Mouse (Mus musculus) hindbrain, postnatal 0 days (tissue): ENCODE measurements around the gene Ren1. TPM values are rescaled to one million over a fixed set of nuclear protein-coding genes. Genes with fewer than 3 reads are reported as not detected.

Experiments used
- ATAC-seq: fragments of 200-750 bp; cut with Nextera tagmentation; 2 replicates; pipeline ENCODE4 v1.8.0; 2017; ENCODE audit warnings: mild to moderate bottlenecking, moderate TSS enrichment, moderate library complexity
- DNase-seq: peaks from one replicate; pipeline ENCODE4 v3.0.0-alpha.2; 2015; ENCODE audit warnings: low spot score
- H3K27ac ChIP-seq: fragments of 300-500 bp; sonication (generic); 2 replicates; pipeline ENCODE4 v1.5.1; 2014; ENCODE audit warnings: mild to moderate bottlenecking
- H3K27me3 ChIP-seq: fragments of 300-500 bp; sonication (generic); 2 replicates; pipeline ENCODE4 v1.6.1; 2014; ENCODE audit warnings: low read length, mixed read lengths; ENCODE audit not compliant: insufficient read depth
- H3K36me3 ChIP-seq: fragments of 300-500 bp; sonication (generic); 2 replicates; pipeline ENCODE4 v1.6.1; 2014; ENCODE audit warnings: low read length, mixed read lengths; ENCODE audit not compliant: insufficient read depth
- H3K4me1 ChIP-seq: fragments of 300-500 bp; sonication (generic); 2 replicates; pipeline ENCODE4 v1.6.1; 2014; ENCODE audit warnings: antibody characterized with exemption, low read length, mixed read lengths; ENCODE audit not compliant: insufficient read depth
- H3K4me2 ChIP-seq: fragments of 300-500 bp; sonication (generic); 2 replicates; pipeline ENCODE4 v1.6.1; 2014; ENCODE audit warnings: low read depth, mild to moderate bottlenecking, low read length, moderate library complexity, mixed read lengths
- H3K4me3 ChIP-seq: fragments of 300-500 bp; sonication (generic); 2 replicates; pipeline ENCODE4 v1.5.1; 2014; ENCODE audit warnings: low read length
- H3K9ac ChIP-seq: fragments of 300-500 bp; sonication (generic); replicated peaks from 2 replicates; pipeline ENCODE4 v1.6.1; 2014; ENCODE audit warnings: mild to moderate bottlenecking, low read length, moderate library complexity, mixed read lengths
- H3K9me3 ChIP-seq: fragments of 300-500 bp; sonication (generic); 2 replicates; pipeline ENCODE4 v1.6.1; 2016; ENCODE audit warnings: low read length, mixed read lengths
- CTCF ChIP-seq: IDR thresholded peaks from 2 replicates; pipeline ENCODE4 v1.5.1; 2016; ENCODE audit warnings: antibody characterized with exemption, control low read depth, low read depth
- WGBS: fragments of 180-500 bp; shearing (Covaris S2); extraction: QIAGEN DNeasy Blood & Tissue Kit; methylation state at CpG from one replicate; pipeline ENCODE4 v1.1.7; 2014; 5-methylcytosine and 5-hydroxymethylcytosine counted together
- polyA plus RNA-seq: library from polyadenylated mRNA; unstranded; fragments of >200 nt; fragmentation: Nextera tagmentation; extraction: Ambion mirVana; gene quantifications from 2 replicates; pipeline ENCODE4 v1.2.1, GENCODE M21; 2015
- total RNA-seq: library from RNA; depleted of rRNA; stranded (reverse); fragments of >200 nt; gene quantifications from 2 replicates; pipeline ENCODE4 v1.2.3, GENCODE M21; 2014

The Ren1 gene
- total and polyA plus RNA-seq, 2 experiments from 2014 or later, result 1.1 to 1.7 TPM

DNA sequence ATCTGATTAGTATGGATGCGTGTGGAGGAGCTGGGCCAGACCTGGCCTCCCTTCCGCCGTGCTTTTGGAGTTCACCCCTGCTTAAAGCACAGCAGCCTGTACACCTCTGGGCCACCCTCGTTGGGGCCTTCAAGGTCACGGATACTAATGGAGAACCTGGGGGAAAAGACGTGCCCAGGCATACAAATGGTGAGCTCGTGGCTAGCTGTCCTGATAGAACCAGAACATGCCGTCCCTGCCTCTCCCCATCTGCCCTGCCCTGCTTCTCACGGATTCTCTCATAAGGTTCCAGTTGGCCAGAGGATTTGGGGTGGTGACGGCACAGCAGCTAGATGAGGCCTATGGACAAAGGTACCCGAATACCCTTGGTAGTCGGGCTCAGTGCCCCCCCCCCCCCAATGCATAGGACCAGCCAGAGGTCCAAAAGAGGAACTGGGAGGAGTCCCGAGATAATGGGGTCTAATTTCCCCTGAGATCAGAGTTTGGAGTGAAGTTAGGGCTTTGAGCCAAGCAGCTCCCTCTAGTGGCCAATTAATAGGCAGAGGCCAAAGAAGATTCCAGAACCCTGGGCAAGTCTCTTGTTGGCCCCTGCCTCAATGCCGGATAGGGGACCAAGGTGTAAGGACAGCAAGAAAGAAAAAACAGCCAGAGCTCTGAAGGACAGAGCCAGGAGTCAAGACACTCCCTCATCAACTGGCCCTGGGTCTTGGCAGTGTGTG lies 30.2 kb downstream of the Ren1 start:
- no peak overlapping the region for H3K4me2 ChIP-seq
- no peaks in the 10 kb centered on the region for H3K36me3 ChIP-seq
- 0 out of 2 replicates have a peak, but pooled peaks cover 9% of the 10 kb centered on the region for H3K4me1 ChIP-seq
- no peak overlapping the region for H3K9ac ChIP-seq
- H3K27me3 ChIP-seq, result no peaks in the 10 kb centered on the region
- DNase-seq (peak; percentile 81), ATAC-seq (no peak)
- WGBS, result 68% methylated on average over 14 of the region's 14 CpGs
- H3K4me3 ChIP-seq, result no peak overlapping the region
- peak overlapping the region; percentile 8; the same call in 1 of the 2 replicates for H3K27ac ChIP-seq
- H3K9me3 ChIP-seq, result no peaks in the 10 kb centered on the region
- TF ChIP-seq CTCF, result peak; percentile 79

DNA sequence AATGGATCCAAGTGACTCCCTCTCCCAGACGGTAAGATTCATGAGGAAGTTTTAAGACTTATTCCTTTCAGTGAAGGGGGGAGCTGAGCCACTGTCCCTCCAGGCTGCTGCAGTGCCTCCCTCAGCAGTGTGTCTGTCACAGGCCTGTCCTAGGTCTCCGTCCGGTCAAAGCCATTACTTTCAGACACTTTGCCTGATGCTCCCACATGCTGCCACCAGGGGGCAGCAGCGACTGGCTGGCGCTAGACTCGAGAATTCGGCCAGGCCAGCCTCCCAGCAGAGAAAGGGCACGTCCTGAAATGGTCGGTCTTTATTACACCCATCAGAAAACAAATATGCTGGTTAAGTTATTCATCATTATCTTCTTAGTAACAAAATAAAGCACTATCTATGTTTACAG lies 31.7 kb downstream of the Ren1 start:
- Histone ChIP-seq H3K4me2 (no peak overlapping the region), H3K36me3 (no peaks in the 10 kb centered on the region), H3K4me1 (0 out of 2 replicates have a peak, but pooled peaks cover 9% of the 10 kb centered on the region), H3K27me3 (no peaks in the 10 kb centered on the region), H3K9me3 (no peaks in the 10 kb centered on the region), H3K27ac (no peak overlapping the region), H3K9ac (no peak overlapping the region), H3K4me3 (no peak overlapping the region)
- ATAC-seq (peak; percentile 22; the same call in 1 of the 2 replicates), DNase-seq (peak; percentile 90)
- peak; percentile 99 for TF ChIP-seq CTCF
- WGBS, result 5% methylated on average over 9 of the region's 9 CpGs

DNA sequence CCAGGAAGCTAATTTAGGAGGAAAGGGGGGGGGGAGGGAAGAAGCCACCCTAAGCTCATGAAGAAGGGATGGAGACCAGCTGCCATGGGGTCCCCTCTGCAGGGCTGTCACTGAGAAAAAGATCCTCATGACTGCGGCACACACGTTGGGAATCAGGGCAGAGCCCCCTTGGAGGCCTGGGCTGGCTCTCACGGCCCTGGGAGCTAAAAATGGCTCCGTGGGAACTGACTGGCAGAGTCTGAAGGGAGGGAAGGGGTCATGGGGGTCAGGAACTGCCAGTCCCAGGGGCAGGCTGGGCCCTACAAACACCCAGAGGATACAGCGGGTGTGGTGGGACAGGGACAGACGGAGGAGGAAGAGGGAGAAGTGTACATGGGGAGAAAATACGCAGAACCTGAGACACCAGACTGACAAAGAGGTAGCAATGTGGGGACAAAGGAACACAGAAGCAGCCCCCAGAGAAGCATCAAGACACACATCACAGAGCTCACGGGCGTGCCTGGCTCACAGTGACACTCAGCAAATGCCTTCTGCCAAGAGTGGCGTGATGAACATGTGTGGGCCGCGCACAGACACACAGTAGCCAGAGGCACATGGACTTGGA lies 32.3 kb downstream of the Ren1 start:
- Histone ChIP-seq H3K27ac (no peak overlapping the region), H3K4me3 (no peak overlapping the region), H3K9me3 (no peaks in the 10 kb centered on the region), H3K9ac (no peak overlapping the region), H3K36me3 (no peaks in the 10 kb centered on the region), H3K4me2 (no peak overlapping the region), H3K27me3 (no peaks in the 10 kb centered on the region), H3K4me1 (0 out of 2 replicates have a peak, but pooled peaks cover 9% of the 10 kb centered on the region)
- WGBS, result 40% methylated on average over 12 of the region's 12 CpGs
- no peak for DNase-seq
- ATAC-seq, result no peak; the same call in 1 of the 2 replicates
- no peak for TF ChIP-seq CTCF

DNA sequence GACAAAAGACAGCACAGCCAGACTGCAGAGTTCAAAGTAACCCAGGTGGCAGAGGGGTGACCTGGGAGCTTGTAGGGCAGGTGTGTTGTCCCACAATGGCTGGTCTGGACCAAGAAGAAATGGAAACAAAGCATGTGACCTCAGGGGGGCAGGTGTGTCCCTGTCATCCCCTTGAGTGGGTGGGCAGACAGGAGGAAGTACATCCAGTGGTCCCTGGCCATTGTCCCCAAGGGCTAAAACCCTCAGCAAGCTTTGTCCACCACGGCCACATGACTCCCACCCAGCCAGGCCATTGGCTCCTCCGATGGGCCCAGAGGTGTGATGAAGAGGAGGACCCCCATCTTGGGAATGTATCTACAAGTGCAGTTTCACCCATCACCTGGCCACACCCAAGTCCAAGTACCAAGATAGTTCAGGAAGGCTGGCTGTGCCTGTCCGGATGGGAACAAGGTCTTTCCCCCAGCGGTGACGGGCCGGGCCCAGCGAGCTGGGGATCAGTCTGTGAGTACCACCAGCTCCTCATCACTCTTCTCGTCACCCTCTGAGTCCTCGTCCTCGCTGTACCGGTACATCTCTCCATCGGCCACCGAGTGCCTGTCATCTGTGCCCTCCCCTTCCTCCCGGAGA lies 33.0 kb downstream of the Ren1 start:
- no peak overlapping the region for H3K9ac ChIP-seq
- H3K27me3 ChIP-seq, result no peaks in the 10 kb centered on the region
- no peak for TF ChIP-seq CTCF
- H3K4me2 ChIP-seq, result no peak overlapping the region
- ATAC-seq (no peak), DNase-seq (no peak)
- no peaks in the 10 kb centered on the region for H3K9me3 ChIP-seq
- no peaks in the 10 kb centered on the region for H3K36me3 ChIP-seq
- 0 out of 2 replicates have a peak, but pooled peaks cover 9% of the 10 kb centered on the region for H3K4me1 ChIP-seq
- no peak overlapping the region for H3K27ac ChIP-seq
- H3K4me3 ChIP-seq, result no peak overlapping the region
- 95% methylated on average over 14 of the region's 14 CpGs for WGBS

DNA sequence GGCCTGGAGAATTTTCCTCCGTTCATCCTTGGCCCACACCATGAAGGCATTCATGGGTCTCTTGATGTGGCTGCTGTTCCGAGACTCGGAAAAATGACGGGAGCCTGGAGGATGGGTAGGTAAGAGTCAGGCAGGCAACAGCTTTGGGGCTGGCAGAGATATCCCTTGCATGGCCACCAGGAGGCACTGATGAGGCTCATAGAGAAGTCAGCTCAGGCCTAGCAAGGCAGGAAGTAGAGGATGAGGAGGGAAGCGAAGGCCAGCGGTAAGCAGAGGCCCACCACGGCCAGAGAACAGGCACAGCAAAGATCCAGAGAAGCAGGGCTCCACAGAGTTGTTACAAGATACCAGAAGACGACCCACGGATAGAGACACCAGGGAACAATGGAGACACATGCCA lies 35.2 kb downstream of the Ren1 start:
- Histone ChIP-seq H3K9me3 (no peaks in the 10 kb centered on the region), H3K4me3 (no peak overlapping the region), H3K27ac (no peak overlapping the region), H3K4me2 (peak overlapping the region; percentile 33), H3K36me3 (no peaks in the 10 kb centered on the region), H3K9ac (0 out of 2 replicates have a peak overlapping the region, but pooled peaks have one; percentile 22), H3K4me1 (0 out of 2 replicates have a peak, but pooled peaks cover 4% of the 10 kb centered on the region), H3K27me3 (no peaks in the 10 kb centered on the region)
- ATAC-seq (peak; percentile 42), DNase-seq (peak; percentile 84)
- WGBS, result 33% methylated on average over 9 of the region's 9 CpGs
- peak; percentile 91 for TF ChIP-seq CTCF

DNA sequence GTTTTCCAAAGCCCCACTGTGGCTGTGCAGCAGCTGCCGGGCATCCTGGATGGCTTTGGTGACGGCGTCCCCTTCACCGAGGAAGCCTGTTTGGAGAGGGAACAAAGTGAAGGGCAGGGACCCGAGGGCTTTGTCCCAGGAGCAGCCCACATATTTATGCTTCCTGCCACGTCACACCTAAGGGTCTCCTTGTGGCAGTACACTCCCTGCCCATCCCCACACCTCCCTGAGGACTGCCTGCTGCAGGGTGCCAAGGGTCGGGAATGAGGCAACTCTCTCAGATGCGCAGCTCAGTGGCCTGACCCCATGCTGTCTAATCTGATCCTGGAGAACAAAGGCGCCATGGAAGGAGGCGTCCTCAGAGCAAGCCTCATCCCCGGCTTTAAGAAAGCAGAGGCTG lies 35.9 kb downstream of the Ren1 start:
- Histone ChIP-seq H3K36me3 (no peaks in the 10 kb centered on the region), H3K9me3 (no peaks in the 10 kb centered on the region), H3K4me2 (no peak overlapping the region), H3K9ac (0 out of 2 replicates have a peak overlapping the region, but pooled peaks have one; percentile 22), H3K27me3 (no peaks in the 10 kb centered on the region), H3K27ac (no peak overlapping the region), H3K4me1 (0 out of 2 replicates have a peak, but pooled peaks cover 4% of the 10 kb centered on the region), H3K4me3 (no peak overlapping the region)
- no peak for TF ChIP-seq CTCF
- WGBS, result 45% methylated on average over 11 of the region's 11 CpGs
- DNase-seq, result no peak
- ATAC-seq, result no peak
